Mouse (Mus musculus): ENCODE results near the gene Rock2. TPM values are rescaled to one million over a fixed set of nuclear protein-coding genes. Genes with fewer than 3 reads are reported as not detected.

The Rock2 gene
- total RNA-seq, 2 experiments from 2014 or later, result 129 to 140 TPM

Other genes with a start within 250 kb of the Rock2 start
- 100 to 1,000 TPM; 161 to 186 TPM for gene Ntsr2, start 241.5 kb upstream of the Rock2 start, total RNA-seq (2021)
- under 1 TPM; 0.28 to 0.72 TPM for gene Greb1, start 94.0 kb upstream of the Rock2 start, total RNA-seq (2021)
- 10 to 100 TPM; 35.2 to 37.1 TPM for gene E2f6, start 83.9 kb upstream of the Rock2 start, total RNA-seq (2021)
- 1 to 10 TPM in 1 of 2 experiments, under 1 TPM in 1; 0.89 to 1.3 TPM for gene Pqlc3, start 105.5 kb downstream of the Rock2 start, total RNA-seq (2021)
- gene 2410004P03Rik, start 116.8 kb downstream of the Rock2 start, total RNA-seq (2021), result 1 to 10 TPM in 1 of 2 experiments, under 1 TPM in 1; 0.99 to 1.8 TPM

All from layer of hippocampus, adult 18-20 months (tissue).